Mouse (Mus musculus) limb, embryonic 10.5 days (tissue): ENCODE data around the gene Camsap1. TPM values are rescaled to one million over a fixed set of nuclear protein-coding genes. Genes with fewer than 3 reads are reported as not detected.

Experiments used
- polyA plus RNA-seq: library from polyadenylated mRNA; unstranded; fragments of >200 nt; fragmentation: Nextera tagmentation; extraction: Ambion mirVana; gene quantifications from 2 replicates; pipeline ENCODE4 v1.2.1, GENCODE M21; 2016

Camsap1 gene
- polyA plus RNA-seq, 1 experiment from 2014 or later, result 30.5 TPM

Other genes starting within 250 kb of the Camsap1 start
- gene Obp2b, start 246.3 kb downstream of the Camsap1 start, polyA plus RNA-seq, result not detected in 2 replicates
- gene Lcn3, start 217.7 kb downstream of the Camsap1 start, polyA plus RNA-seq, result not detected in 2 replicates
- gene Lcn11, start 206.3 kb downstream of the Camsap1 start, polyA plus RNA-seq, result not detected in 2 replicates
- gene Gm13539, start 201.0 kb downstream of the Camsap1 start, polyA plus RNA-seq, result not detected in 2 replicates
- gene Glt6d1, start 167.4 kb downstream of the Camsap1 start, polyA plus RNA-seq, result not detected in 2 replicates
- gene Lcn9, start 160.1 kb downstream of the Camsap1 start, polyA plus RNA-seq, result not detected in 2 replicates
- gene Sohlh1, start 136.0 kb downstream of the Camsap1 start, polyA plus RNA-seq, result not detected in 2 replicates
- 0.20 TPM in 1 of 2 replicates, not detected in the other for gene Kcnt1, start 119.5 kb downstream of the Camsap1 start, polyA plus RNA-seq
- gene Ubac1, start 38.5 kb upstream of the Camsap1 start, polyA plus RNA-seq, result 95.5 and 95.6 TPM in 2 replicates
- gene Nacc2, start 139.9 kb upstream of the Camsap1 start, polyA plus RNA-seq, result 3.2 and 3.6 TPM in 2 replicates
- 0.18 TPM in 1 of 2 replicates, not detected in the other for gene Lhx3, start 225.0 kb upstream of the Camsap1 start, polyA plus RNA-seq